Mouse (Mus musculus): ENCODE measurements around the gene Macc1.

Macc1 gene

DNA sequence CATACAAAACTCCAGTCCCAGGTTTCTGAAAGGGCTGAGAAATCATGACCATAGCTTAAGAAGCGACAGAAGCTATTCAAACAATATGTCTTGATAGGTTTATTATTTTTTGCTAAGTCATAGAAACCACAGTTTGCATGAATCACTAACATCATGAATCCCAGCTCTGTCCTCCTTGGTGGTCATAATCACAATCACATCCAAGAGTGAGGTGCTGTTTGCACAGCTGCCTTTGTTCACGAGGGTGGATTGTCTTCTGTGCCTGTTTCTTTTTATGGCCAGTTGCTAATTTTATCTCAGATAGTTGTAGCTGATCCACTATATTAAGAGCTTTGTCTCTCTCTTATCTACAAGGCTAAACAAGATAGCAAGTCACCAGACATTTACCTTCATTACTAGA is 72.6 kb downstream of the Macc1 start:
- in situ Hi-C loops (cut with MboI, MseI) = loop anchor here (25.0 kb wide), 1 partner anchor 1474 kb away; no protein-coding TSS in a partner anchor

- in situ Hi-C loops (cut with MboI, MseI) = loop anchor here (25.0 kb wide), 1 partner anchor 1476 kb away; no protein-coding TSS in a partner anchor
Measured at GRCm38 (mm10) chr12:119387925-119388324, 73.9 kb downstream of the Macc1 start.

- in situ Hi-C loops (cut with MboI, MseI) = loop anchor here (25.0 kb wide), 1 partner anchor 1478 kb away; no protein-coding TSS in a partner anchor
Measured at GRCm38 (mm10) chr12:119390192-119390684, 76.2 kb downstream of the Macc1 start.

DNA sequence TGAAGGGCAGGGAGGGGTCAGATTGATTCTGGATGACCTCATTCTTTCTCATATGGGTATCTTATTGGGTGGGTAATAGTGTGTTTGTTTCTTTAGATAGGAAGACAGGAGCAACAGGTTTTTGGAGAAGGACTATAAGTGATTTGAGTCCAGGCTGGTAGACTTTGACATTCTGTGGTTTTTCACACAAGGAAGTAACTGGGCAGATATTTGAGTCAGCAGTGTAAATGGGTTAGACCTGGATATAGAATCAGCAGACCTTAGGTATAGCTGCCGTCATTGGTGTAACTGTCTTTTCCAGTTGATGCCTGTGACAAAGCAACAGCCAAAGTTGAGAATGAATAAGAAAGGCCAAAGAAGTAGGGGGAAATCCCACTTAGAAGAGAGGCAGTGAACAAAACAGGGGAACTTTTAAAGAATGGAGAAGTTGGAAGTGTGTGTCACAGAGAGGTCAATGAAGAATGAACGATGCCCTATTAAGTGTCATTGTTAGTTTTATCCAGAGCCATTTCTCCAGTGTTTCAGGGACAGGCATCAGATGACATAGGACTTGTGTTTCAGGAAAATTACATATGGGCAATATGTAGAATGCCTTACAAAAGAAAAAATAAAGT is 84.1 kb downstream of the Macc1 start:
- in situ Hi-C loops (cut with MboI, MseI) = loop anchor here (25.0 kb wide), 1 partner anchor 1486 kb away; no protein-coding TSS in a partner anchor

DNA sequence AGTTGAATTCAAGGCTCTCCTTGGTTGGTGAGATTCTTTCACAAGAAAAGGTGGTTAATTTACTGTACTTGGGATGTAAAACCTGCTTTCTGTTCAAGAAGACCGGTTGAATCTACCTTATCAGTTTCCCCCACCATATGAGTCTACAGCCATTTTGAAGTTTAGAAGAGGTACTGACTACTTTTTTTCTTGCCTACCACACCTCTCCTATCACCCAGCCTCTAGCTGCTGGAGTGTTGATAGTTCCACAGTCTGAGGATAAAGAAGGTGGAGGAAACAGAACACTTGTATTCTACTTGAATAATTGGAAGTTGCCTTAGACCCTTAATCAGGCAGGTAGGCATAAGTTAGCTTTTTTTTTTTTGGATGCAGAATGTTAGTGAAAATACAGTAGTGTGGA is 88.2 kb downstream of the Macc1 start:
- in situ Hi-C loops (cut with MboI, MseI) = no loop called here

DNA sequence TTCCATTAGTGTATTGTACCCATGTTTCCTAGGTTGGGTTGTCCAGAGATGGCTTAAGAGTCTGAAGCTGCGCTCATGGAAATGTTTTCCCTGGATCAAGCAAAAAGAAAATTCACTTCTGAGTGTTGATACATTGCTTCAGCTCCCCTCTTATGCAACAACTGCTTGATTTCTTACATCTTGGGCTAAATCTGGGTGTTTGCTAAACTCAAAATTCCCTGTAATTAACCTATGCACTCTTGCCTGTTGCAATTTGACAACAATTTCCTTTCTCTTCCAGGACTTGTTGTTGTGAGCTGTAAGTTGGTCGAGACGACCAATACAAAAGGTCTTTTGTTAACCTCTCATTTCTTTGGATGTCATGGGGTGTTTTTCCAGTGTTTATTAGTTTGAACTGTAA is 88.7 kb downstream of the Macc1 start:
- in situ Hi-C loops (cut with MboI, MseI) = no loop called here

- in situ Hi-C loops (cut with MboI, MseI) = no loop called here
Measured at GRCm38 (mm10) chr12:119404810-119405209, 90.7 kb downstream of the Macc1 start.

GRCm38 (mm10) chr12:119410522-119410921 is 96.5 kb downstream of the Macc1 start:
- in situ Hi-C loops (cut with MboI, MseI) = no loop called here

- in situ Hi-C loops (cut with MboI, MseI) = no loop called here
Measured at GRCm38 (mm10) chr12:119410956-119411355, 96.9 kb downstream of the Macc1 start.

DNA sequence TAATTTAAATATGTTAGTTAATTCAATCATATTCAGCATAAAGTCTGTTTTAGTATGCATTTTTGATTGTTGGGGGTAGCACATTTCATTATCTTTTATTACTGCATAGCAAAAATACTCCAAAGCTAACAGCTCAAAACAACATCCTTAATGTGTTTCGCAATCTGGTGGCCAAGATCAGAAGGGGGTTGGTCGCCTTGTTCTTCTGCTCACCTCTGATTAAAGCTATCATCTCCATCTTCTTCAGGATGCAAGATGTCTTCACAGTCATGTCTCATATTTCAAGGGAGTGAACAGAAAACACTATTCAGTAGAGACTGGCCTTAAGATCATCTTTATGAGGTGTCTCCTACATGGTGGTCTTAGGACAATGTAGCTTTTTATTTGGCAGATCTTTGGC is 97.9 kb downstream of the Macc1 start:
- in situ Hi-C loops (cut with MboI, MseI) = no loop called here

DNA sequence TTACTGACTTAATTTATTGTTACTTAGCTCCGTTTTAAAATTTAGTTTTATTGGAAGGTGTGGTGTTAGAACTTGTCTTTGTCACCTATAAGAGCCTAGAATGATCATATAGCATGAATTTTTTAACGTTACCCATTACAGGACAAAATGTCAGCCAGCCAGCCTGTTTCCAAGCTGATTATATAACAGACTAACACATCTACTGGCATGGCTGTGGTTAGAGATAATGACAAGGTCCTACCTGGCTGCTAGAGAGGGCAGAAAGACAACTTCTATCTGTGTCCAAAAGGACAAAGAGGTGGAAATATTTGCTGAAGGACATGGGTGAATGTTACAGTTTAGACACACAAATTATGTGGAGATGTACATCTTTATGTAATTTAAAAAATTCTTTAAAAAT is 101.8 kb downstream of the Macc1 start:
- in situ Hi-C loops (cut with MboI, MseI) = no loop called here

DNA sequence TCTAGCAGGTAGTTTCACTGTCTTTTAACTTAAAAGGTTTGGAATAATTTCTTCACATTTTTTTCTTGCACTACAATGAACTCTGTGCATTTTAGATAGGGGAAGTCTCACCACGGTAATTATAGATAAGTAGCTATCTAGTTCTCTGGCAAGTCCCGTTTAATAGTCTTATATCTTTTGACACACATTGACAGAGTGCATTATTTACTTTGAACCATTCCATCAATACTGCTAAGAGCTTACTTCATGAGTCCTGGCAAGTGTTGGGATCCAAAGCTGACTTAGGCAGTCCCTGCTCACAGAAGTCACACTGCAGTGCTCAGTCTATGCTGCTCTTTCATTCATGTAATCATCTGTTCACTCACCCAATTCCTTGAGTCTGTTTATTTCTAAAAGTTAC is 111.7 kb downstream of the Macc1 start:
- in situ Hi-C loops (cut with MboI, MseI) = no loop called here

GRCm38 (mm10) chr12:119426182-119426886 is 112.3 kb downstream of the Macc1 start:
- in situ Hi-C loops (cut with MboI, MseI) = no loop called here

GRCm38 (mm10) chr12:119426887-119427204 is 112.8 kb downstream of the Macc1 start:
- in situ Hi-C loops (cut with MboI, MseI) = no loop called here

DNA sequence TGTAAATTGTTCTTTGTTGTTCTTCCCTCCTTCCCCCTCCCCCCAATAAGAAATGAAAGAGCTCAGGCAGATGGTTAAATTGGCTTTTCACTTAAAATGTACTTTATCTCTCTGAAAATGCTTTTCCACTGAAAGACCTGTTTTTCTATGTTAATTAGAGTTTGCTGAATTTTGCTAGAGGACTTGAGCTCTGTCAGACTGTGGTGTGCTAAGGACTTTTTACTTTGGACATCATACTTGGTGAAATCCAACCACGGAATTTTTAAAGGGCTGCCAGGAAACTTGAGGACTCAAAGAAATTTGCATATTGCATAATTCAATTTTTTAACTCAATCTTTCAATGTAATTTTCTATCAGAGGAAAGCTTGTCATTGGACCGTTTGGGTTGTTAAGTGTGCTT is 126.7 kb downstream of the Macc1 start:
- in situ Hi-C loops (cut with MboI, MseI) = no loop called here

GRCm38 (mm10) chr12:119450116-119450515 is 136.0 kb downstream of the Macc1 start:
- in situ Hi-C loops (cut with MboI, MseI) = no loop called here

DNA sequence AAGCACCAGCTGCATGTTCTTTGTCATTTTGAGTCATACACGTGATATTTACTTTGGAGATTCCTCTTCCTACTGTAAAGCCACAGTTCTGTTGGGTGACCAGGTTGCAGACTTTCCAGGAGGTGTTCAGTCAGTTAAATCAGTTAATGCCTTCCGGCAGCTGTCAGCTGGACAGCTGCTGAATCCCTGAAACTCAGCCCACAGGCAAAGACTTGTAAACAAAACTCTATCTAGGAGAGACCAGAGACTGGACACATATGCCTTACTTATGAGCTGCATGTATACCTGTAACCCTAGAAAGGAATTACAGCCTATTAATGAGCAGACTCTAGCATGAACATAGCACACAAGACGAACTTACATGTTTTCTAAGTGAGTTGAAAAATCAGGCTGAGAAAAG is 137.2 kb downstream of the Macc1 start:
- in situ Hi-C loops (cut with MboI, MseI) = no loop called here

DNA sequence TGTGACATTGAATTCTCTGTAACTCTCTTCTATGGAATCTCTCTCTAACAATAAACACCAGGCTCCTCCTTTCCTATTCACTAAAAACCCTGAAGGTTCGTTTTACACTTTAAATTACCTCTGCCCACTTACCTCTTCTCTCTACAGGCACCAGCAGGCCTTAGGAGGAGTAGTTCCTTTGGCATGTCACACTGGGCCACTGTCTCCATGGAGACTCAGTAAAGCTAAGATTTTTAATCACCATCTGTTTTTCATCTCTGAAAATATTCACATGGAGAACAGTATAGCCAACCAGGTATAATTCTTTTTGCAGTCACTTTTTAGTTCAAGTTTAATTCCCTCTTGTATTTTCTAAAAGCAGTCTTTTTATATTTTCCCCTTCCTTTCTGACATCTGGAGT is 140.0 kb downstream of the Macc1 start:
- in situ Hi-C loops (cut with MboI, MseI) = no loop called here

DNA sequence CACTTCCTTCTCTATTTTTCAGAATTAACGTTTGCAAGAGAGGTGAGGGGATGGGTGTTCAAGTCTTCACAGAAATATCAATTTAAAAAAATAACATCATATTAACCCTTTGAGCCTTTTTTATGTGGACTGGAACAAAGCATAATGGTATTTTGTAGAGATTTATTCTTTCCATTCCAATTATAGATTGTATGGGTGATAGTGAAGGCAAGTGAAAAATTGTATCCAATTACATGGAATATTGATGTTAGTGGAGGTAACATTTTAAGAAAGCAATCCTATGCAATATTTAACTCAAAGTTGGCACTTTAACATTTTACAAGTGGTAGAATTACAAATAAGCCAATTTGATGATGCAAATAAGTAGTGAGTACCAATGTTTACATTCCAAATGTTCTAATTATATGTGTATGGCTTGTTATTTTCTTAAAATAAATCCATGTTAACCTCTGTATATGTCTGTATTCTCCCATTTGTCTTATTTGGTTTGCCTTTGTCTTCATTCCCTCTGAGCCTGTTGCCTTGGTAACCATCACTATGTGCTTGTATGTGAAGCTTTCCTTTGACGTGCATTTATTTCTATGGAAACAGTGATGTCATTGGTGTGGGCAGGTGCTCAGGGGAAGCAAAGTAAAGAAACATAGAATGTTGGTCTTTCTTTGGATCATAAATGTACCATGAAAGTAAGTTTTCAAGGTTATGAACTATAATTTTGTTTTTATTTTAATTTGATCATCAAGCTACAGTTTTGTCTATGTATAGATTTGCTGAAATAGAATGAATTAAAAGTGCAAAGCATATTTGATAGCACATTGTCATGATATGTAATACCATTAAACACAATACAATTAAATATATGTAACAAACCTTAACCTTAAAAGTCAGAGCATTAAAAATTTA is 150.2 kb downstream of the Macc1 start:
- in situ Hi-C loops (cut with MboI, MseI) = no loop called here

- in situ Hi-C loops (cut with MboI, MseI) = no loop called here
Measured at GRCm38 (mm10) chr12:119464940-119465245, 150.8 kb downstream of the Macc1 start.

GRCm38 (mm10) chr12:119467656-119468055 is 153.6 kb downstream of the Macc1 start:
- in situ Hi-C loops (cut with MboI, MseI) = no loop called here

DNA sequence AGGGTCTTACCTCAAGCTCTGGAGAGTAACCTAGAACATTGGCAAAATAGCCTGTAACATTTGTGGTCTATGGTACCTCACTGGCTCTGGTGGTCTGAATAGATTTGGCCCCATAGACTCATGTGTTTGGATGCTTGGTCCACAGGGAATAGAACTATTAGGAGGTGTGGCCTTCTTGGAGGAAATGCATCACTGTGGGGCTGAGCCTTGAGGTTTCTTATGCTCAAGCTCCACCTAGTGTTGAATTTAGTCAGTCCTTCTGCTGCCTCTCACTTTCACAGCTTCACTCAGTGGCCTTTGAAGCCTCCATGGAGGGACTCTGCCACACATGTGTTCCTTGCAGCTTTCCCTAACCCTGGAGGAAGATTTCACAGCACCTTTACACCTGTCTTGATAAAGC is 156.2 kb downstream of the Macc1 start:
- in situ Hi-C loops (cut with MboI, MseI) = loop anchor here (10.0 kb wide), 1 partner anchor 845 kb away; no protein-coding TSS in a partner anchor

Measured in T-helper 2 cell (primary cell).